Mouse (Mus musculus): ENCODE measurements around the gene Cyth1. TPM values are rescaled to one million over a fixed set of nuclear protein-coding genes. Genes with fewer than 3 reads are reported as not detected.

Gene Cyth1
- total RNA-seq, 2 experiments from 2014 or later = 88.0 to 91.7 TPM

DNA sequence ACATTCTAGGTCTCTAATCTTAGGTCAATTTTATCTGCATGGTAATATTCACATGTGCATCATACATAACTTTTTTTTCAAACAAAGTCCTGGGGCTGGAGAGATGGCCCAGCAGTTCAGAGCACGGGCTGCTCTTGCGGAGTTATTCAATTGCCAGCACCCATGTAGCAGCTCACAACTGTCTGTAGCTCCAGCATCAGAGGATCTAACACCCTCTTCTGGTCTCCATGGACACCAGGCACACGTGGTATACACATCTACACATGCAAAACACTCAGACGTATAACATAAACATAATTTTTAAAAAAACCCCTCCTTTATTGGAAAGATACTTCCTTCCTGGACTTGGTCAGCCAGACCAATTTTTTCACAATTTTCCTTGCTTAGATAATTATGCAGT is 89.6 kb downstream of the Cyth1 start:
- no peak for DNase-seq (ENCODE audit: low spot score in 2 of 2)

DNA sequence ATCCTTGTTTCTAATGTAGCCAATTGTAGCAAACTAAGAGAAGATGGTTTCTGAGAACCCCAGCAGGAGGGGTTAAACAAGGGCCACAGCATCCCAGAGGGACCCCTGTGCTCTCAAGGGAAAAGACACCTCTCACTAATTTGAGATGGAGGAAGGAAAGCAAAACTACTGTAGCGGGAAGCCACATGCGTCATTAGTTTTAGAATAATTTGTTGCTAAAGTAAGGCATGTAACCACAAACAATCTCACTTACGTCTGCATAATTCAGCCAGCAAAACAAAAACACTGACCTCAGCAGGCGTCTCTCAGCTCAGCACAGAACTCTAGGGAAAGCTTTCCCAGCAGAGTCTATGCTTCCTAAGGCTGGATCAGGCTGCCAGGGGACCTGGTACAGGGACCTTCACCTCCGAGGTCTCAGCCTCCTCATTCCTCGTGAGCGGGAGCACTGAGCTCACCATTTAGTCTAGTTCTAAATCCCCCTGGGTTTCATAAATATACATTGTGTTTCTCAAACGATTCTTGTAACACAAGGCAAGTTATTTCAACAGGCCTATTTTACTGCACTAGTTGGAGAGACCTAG is 91.8 kb downstream of the Cyth1 start:
- no peak for DNase-seq (ENCODE audit: low spot score in 2 of 2)

DNA sequence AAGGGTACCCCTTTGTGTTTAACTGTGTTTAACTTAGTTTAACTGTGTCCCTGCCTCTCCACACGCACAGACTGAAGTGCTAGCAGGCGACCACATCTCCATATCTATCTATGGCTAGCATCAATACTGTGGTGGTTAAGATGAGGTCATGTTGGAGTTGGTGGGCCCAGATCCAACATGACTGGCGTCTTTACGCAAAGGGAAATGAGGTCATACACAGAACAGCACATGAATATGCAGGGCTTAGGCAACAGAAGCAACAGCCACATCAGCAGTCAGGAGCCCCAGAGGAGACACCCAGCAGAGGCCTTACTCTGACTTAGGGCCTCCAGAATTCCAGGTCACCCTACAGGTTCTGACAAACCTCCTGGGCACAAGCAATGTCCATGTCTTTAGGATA is 95.4 kb downstream of the Cyth1 start:
- no peak for DNase-seq (ENCODE audit: low spot score in 2 of 2)

DNA sequence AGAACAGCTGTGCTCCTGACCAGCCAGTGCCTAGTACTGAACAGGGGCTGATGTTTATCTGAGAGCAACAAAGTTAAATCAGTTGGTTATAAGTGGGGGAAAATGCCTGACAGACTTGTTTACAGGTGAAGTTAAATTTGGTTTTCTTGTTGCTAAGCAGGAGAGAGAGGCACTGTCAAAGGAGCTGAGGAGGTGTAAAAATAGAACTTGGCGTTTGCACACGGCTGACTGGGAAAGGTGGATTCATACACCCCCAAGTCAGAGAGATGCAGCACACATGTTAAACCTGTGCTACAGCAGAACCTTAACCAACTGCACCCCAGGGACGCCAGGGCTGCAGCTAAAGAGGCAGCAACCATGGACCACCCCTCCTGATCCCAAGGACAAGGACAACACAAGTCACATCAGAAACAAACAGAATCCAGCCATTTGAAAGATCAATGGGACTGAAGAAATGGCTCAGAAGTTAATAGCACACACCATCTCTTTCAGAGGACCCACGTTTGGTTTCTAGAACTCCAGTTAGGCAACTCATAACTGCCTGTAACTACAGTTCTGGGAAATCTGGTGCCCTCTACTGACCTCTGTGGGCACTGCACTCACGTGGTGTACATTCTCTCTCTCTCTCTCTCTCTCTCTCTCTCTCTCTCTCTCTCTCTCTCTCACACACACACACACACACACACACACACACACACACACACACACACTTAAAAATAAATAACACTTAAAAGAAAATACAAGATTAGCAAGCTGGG is 96.8 kb downstream of the Cyth1 start:
- no peak for DNase-seq (ENCODE audit: low spot score in 2 of 2)

DNA sequence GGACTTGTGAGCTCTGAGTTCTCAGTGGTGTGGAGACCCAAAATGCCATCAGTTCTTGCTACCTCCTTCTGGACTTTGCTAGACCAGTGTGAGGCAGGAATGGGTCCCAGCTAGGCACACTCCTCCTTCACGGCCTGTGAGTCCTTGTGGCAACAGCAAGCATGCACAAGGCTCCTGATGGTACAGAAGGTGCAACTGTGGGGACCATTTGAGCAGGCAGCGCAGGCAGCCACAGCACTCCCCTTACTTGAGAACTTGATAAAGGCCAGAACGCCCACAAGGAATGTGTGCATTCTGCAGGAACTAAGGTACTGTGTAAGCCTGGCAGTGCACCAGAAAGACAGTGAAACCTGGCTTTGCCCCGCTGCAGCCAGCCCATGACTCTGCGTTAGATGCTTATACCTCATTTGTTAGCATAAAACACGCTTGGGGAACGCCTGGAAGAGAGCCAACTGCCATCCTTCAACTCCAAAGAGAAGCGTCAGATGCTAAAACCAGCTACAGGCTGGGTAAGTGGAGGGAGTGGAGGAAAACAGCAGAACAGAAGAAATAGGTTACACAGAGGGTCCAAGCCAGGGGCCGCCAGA is 98.2 kb downstream of the Cyth1 start:
- peak; percentile 58 to 78 for DNase-seq (ENCODE audit: low spot score in 2 of 2)

DNA sequence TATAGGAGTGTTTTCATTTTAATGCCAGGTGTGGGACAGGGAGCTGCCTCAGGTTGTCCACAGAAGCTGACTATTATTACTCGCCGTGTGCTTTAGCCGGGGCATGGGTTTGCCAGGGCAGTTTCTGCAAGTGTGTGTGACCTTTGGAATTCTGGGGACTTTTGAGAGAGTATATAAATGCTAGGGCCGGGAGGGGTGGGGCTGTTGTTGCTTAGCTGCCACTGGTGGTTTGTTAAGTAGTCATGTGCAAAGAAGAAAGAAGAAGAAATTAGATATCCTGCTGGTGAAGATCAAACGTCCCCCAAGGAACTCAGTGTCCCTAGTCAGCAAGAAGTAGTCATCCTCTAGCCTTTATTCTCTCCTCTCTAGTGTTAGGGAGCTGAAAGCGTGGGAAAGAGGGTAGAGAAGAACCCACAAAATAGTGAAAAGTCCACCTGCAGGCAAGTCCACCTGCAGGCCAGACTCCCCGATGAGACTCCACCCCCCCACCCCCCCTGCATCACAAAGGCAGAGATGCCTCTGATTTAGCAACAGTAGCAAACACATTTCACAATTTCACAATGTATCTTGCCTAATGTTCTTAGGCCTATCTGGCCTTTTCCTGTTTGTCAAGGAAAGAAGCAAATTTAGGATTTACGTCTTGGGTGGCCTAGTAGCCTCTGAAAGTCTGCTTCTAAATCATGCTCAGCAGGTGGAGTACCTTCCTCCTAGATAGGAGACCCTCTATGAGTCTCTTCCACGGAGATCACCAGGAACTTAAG is 100.3 kb downstream of the Cyth1 start:
- DNase-seq (ENCODE audit: low spot score in 2 of 2) = no peak

DNA sequence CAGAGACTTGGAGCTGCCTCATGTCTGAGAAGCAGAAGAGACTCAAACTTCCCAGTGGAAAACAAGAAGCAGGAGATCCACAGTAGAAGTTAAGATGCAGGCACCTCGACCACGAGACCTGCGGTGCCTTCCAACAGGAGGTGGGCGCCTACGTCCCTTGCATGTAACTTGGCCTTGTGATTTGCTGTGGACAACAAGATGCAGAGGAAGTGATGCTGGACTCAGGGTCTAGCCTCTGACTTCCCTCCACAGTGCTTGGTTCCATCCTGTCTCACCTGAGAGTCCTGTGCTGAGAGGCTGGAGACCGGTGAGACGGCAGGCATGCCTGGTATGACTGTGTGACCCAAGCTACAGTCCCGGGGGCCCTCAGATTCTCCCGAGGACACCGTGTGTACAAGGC is 101.9 kb downstream of the Cyth1 start:
- DNase-seq (ENCODE audit: low spot score in 2 of 2) = no peak

DNA sequence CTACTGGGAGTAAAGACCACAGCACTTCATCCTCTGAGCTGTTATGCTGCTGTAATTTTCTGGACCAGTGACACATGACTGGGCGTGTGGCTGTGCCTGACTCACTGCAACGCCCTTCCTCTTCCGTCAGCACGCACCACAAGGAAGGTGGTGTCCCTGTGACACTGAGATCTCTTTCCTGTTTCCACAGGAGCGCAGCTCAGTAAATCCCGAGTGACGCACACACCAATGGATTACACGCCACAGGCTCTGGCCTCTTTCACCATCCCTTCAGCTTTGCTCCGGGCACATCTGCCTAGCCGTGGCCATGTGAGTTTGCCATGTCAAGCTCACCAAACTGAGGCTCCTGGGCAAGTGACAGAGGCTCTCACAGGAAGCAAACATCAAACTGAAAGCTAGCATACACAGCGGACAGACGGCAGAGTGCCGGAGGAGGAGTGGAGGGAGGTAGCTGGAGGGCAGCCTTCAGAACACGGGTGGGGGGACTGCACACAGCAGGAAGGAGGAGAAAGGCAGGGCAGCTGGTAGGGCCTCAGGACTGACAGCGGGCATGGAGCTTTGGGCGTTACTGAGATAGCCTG is 102.5 kb downstream of the Cyth1 start:
- no peak for DNase-seq (ENCODE audit: low spot score in 2 of 2)

DNA sequence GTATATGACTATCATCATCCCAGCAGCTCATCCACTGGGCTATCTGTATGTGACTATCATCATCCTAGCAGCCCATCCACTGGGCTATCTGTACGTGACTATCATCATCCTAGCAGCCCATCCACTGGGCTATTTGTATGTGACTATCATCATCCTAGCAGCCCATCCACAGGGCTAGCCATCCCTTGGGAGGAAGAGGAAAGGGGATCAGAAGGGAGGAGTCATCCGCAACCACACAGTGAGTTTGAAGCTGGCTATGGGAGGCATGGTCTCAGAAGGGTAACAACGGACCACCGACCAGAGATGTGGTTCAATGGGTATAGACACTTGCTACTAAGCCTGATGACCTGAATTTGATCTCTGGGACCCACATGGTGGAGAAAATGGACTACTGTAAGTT is 103.3 kb downstream of the Cyth1 start:
- DNase-seq (ENCODE audit: low spot score in 2 of 2) = no peak

DNA sequence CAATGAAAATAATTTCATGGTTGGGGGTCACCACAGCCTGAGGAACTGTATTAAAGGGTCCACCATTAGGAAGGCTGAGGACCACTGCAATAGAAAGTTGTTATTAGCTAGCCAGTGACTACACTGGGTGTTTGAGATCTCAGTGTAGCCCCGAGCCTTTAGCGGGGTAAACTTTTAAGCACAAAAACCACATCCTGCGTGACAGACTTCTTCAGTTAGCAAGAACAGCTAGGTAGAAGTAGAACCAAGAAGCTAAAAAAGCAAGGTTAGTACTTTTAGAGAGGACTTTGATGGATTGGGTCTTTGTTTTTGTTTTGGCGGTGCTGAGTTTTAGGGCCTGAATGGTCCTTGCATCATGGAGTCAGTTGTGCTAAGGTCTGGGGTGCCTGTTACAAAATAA is 104.7 kb downstream of the Cyth1 start:
- no peak for DNase-seq (ENCODE audit: low spot score in 2 of 2)

DNA sequence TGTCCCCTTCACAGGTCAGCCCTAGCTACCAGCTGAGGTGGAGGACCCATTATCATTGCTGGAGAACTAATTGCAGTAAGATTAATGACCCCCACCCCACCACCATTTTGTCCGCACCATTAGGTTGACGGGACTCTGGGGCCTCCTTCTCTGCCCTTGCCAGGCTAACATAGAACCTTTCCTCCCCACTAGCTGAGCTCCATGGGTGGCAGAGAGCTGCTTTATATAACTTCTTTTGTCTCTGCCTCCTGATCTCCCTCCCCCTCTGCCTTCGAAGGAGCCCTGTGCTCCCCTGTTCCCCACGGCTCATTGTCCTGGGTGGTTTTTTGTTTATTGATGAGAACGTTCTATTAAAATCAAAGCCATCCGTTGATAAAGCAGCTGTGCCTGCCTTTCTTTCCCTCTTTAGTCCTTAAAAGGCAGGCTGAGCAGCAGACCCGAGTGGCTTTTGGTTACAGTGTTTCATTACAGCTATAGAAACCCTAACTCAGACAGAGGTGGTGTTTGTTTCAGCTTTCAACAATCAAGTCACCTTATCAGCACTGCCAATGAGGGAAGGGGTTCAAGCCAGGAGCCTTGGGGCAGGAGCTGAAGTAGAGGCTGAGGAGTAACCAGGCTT is 105.7 kb downstream of the Cyth1 start:
- no peak for DNase-seq (ENCODE audit: low spot score in 2 of 2)

DNA sequence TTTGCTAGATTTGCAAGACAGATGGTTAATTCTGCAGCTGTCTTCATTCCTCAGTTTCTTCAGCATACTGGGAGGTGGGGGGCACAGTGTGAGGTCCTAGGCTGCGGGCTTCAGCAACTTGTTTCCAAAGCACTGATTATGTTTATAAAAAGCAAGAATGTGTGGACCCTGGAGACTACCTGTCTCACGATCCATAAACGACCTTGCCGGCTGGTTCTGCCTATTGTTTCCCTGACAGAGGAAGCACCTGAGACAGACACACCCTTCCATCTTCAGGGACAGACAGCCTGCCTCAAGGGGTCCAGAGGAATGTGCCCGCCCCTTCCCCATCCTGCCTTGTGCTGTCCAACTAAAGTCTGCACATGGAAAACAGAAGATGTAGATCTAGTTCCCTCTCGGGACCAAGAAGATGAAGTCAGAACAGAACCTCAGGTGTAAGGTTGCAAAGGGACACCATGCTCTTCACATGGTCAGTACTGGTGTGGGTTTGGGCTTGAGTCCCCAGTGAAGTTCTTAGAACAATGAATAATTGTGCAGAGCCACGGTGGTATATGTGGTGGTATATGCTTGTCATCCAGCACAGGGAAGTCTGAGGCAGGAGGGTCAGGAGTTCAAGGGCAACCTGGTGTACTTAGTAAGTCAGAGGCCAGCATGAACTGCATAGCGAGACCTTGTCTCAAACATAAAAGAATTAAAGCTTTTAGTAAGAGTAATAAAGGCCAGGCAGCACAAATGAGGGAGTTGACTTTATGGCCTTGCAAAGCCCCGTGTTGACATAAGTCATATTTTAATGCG is 107.4 kb downstream of the Cyth1 start:
- DNase-seq (ENCODE audit: low spot score in 2 of 2) = no peak

DNA sequence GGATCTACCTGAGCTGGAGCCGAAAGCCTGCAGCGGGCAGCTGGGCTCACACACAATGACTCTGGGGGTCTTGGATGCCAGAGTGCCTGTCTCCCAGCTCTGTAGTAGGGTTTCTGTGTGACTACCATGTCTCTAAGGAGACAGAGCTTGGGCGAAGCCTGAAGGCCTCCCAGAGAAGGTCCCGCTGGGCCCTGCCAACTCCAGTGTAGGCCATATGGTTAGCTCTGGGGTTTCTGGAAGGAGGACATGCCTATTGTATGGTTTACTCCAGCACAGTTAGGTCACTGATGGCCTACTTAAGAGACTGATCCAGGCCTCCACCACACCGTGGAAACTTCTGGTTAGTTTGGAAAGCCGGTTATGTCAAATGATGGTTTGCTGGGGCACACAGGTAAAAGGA is 110.0 kb downstream of the Cyth1 start:
- DNase-seq (ENCODE audit: low spot score in 2 of 2) = no peak

DNA sequence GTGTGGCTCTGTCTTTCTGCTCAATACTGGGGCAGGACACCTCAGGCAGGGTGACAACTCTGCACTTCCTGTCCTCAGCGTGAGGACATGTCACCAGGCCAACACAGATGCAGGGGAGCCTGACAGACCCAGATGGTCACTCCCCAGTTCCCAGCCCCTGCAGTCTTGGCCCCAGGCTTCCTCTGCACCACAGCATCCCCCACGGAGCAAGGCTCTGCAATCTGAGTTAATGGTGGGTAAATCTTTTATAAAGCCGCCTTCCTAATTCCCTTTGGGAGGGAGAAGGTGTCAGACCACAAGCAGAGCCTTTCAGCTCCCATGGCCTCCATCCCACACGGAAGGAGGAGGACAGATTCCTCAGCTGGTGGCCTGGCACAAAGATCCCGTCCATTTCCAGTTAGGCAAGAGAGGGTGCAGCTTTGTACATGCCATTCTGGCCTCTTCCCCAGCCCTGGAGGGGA is 112.2 kb downstream of the Cyth1 start:
- no peak for DNase-seq (ENCODE audit: low spot score in 2 of 2)

DNA sequence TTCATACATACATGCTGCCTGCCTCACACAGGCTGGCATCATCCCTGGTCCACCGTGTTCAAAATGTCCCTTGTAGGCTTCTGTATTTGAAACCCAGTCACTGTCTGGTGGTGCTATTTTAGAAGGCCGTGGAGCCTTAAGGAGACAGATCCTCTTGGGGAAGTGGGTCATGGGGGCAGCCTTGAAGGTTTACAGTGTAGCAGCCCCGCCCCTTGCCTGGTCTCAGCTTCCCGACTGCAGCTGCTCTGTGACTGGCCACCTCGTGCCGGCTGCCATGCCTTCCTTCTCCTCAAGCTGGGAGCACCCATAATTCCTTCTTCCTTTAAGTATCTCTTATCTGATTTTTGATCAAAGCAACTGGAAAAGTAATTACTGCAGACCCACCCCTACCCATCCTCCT is 113.1 kb downstream of the Cyth1 start:
- DNase-seq (ENCODE audit: low spot score in 2 of 2) = no peak

DNA sequence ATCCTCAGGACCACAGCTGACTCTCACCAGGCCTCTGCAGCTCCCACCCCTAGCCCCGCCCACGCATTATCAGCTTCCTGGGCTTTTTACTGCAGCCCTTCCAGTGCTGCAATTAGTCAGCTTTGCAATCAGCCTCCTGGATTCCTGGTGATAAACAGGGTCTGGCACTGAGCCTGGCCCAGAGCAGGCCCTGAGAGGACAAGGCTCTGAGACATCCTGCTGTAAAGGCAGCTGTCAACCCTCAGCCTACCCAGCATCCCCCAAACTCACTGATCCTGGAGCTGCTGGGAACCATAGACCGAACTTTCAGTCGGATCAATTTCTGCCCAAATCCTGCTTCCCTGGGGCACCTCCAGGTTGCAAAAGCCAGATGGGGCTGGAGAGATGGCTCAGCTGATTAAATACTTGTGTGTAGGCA is 114.6 kb downstream of the Cyth1 start:
- no peak for DNase-seq (ENCODE audit: low spot score in 2 of 2)

DNA sequence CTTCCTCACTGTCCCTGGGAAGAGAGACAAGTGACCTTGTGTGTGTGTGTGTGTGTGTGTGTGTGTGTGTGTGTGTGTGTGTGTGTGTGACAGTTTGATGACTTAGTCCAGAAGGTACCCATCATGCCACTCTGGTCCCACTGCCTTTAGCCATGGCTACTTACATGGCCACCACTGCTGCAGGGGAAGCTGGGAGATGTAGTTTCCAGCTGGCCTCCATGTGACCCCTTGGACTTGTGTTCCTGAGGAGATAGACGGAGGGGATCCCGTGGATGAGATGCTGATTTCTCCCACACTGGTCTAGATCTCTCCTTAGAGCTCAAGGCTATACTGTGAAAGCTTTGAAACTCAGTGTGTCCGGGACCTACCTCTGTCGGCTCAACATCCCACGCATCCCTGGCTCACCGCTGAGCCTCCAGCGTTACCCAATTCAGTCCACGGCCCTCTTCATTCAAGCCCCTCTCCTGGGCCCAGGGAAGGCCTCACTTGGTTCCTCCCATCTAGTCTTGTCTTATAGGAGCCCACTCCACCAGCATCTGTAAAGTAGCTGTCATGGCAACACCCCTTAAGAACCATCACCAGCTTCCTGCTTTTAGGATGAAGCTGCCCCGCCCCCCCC is 115.2 kb downstream of the Cyth1 start:
- DNase-seq (ENCODE audit: low spot score in 2 of 2) = no peak

DNA sequence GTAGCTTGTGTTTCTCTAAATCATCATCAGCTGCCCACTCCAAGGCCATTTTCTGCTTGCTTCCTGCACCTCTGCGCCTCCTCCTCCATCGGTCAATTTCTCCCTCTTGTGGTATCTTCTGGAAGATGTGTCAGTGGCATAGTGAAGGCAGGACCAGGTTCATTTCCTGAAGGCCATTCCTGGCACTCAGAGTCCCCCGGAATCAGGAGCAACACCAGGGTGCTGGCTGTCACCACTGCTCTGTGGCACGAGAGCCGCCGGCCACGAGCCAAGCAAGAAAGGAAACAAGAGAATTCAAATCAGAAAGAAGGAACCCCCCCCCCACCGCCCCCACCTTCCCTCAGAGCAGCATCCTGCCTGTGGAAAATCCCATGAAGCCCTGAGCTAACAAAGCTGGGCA is 116.3 kb downstream of the Cyth1 start:
- no peak for DNase-seq (ENCODE audit: low spot score in 2 of 2)

DNA sequence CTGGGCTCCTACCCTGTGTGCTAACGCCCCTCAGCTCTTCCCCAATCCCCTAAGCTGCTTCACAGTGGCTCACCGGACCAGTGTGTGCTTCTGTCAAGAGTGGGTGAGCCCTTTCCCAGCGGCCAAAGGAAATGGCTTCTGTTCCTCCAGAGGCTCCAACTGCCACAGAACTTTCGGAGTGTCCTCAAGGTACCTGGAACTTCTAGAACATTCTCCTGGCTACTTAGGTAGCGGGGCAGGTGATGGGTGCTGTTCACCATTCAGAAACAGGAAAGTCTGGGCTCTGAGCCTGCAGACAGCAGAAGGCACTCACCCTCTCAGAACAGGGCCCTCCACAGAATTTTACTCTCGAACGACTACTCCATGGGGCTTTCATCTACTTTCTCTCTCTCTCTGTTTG is 117.9 kb downstream of the Cyth1 start, which contains the start of gene Dnah17:
Gene Dnah17, minus strand, starts transcription at position 101 of the 400 bp plus-strand sequence.
- no peak for DNase-seq (ENCODE audit: low spot score in 2 of 2)

DNA sequence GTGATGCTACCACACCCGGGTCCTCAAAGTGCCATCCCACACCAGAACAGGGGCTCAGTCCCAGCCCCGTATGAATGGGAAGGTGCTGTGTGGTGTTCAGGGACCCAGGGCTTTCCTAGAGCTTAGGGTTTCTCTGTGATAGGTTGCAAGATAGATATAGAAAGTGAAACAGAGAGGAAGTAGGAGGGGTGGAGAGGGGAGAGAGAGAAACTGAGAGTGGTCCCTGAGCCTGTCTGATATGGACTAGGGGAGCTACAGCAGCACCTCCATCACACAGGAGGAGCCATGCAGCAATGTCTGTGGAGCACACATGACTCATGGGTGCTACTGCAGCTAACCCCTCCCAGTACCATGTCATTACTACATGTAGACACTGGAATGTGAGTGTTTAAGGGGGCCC is 118.6 kb downstream of the Cyth1 start:
- DNase-seq (ENCODE audit: low spot score in 2 of 2) = no peak

Measured in layer of hippocampus, adult 18-20 months (tissue).